Mouse (Mus musculus) spleen, adult 2 months (tissue): Measurements from ENCODE around the gene Clec14a.

Experiments used
- CTCF ChIP-seq: fragments of 200-500 bp; IDR thresholded peaks from 2 replicates; pipeline ENCODE4 v1.5.1; 2011; ENCODE audit warnings: mild to moderate bottlenecking, inconsistent platforms; ENCODE audit not compliant: insufficient read depth, insufficient read length, insufficient replicate concordance; ENCODE audit errors: extremely low read depth
- POLR2A ChIP-seq: fragments of 200-500 bp; IDR thresholded peaks from 2 replicates; pipeline ENCODE4 v1.6.1; 2011; ENCODE audit warnings: low read depth, low read length, inconsistent platforms

GRCm38 (mm10) chr12:58305567-58305966, 36.5 kb upstream of the Clec14a start:
- TF ChIP-seq CTCF (no peak), POLR2A (no peak)
